Mouse (Mus musculus): ENCODE data around the gene Olfr1239. TPM values are rescaled to one million over a fixed set of nuclear protein-coding genes. Genes with fewer than 3 reads are reported as not detected.

Gene Olfr1239
- not detected in 2 replicates for polyA plus RNA-seq (2016; fragmentation: Nextera tagmentation; extraction: Ambion mirVana)

DNA sequence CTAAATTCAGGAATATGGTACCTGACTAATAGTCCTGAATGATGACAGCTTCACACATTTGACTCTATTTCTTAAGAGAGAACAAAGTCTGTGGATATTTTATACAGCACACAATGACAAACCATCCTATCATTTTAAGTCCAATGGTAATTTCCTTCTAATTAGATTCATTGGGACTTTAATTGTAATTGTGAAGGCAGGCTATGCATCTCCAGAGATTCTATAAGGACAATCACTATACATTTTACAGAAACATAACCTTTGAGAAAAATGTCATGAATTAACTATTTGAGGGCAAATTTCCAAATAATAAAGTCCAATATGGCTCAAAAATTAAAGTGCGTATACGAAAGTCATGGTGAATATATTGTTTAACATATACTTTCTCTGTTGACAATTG, at the start of gene Olfr1239:
Olfr1239 (minus strand) TSS at position 101 of the 400 bp plus-strand sequence.
- Histone ChIP-seq H3K27ac (no peak within 1 kb of the TSS), H3K4me3 (replicated peaks) (no peak within 1 kb of the TSS), H3K9ac (no peak within 1 kb of the TSS), H3K4me2 (no peak within 1 kb of the TSS), H3K9me3 (no peaks in the 10 kb centered on the region), H3K4me1 (no peaks in the 10 kb centered on the region), H3K36me3 (replicated peaks) (no peaks in the 10 kb centered on the region), H3K27me3 (no peaks in the 10 kb centered on the region)
- ATAC-seq (ENCODE audit: low FRiP score) = no peak
- 97% methylated on average over 2 of the region's 2 CpGs for WGBS

DNA sequence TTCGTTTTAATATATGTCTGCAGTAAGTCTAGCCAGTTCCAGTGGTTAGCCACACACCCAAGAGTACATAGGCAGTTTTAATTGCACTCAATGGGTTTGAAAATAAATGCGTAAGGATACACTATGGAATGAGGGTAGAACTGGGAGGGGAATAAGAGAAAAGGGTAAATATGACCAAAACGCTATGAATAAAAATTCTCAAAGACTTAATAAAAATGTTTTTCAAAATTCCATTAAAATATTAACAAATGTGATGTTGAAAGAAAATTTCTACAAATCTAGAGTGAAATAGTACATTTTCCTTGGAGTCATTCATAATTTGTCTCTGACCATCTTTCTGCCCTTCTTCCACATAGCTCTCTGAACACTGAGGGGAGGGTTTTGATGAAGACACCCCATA, 22.7 kb upstream of the Olfr1239 start, which contains the start of gene Olfr1240:
Olfr1240 (minus strand) TSS at position 101 of the 400 bp plus-strand sequence.
- ATAC-seq (ENCODE audit: low FRiP score) = no peak
- H3K4me3 ChIP-seq (replicated peaks) = no peak within 1 kb of the TSS
- H3K9me3 ChIP-seq = no peaks in the 10 kb centered on the region
- H3K4me2 ChIP-seq = no peak within 1 kb of the TSS
- H3K36me3 ChIP-seq (replicated peaks) = no peaks in the 10 kb centered on the region
- no peaks in the 10 kb centered on the region for H3K27me3 ChIP-seq
- 87% methylated on average over 3 of the region's 3 CpGs for WGBS
- no peaks in the 10 kb centered on the region for H3K4me1 ChIP-seq
- H3K27ac ChIP-seq = no peak within 1 kb of the TSS
- H3K9ac ChIP-seq = no peak within 1 kb of the TSS

DNA sequence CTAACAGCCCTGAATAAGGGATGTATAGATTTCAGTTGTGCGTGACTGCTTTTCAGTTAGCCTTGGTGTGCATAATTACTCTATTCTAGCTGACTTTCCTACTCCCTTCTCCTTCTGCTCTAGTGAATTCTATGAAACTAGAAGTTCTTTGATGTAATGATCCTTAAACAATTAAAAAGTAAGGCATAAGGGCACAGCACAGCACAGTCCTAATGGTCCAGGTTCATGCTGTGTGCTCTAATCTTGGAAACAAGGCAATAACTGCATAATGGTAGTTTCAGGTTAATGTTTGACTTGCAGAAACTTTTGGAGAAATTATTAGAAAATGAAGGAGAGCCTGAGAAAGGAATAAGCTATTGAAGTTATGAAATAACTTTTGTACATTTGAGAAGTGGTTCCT, 5.7 kb downstream of the Olfr1239 start:
- Histone ChIP-seq H3K4me3 (replicated peaks) (no peak overlapping the region), H3K27ac (no peak overlapping the region), H3K27me3 (no peaks in the 10 kb centered on the region), H3K4me1 (no peaks in the 10 kb centered on the region), H3K36me3 (replicated peaks) (no peaks in the 10 kb centered on the region), H3K4me2 (no peak overlapping the region), H3K9me3 (no peaks in the 10 kb centered on the region), H3K9ac (no peak overlapping the region)
- 59% methylated on average over 1 of the region's 1 CpGs for WGBS
- ATAC-seq (ENCODE audit: low FRiP score) = no peak

DNA sequence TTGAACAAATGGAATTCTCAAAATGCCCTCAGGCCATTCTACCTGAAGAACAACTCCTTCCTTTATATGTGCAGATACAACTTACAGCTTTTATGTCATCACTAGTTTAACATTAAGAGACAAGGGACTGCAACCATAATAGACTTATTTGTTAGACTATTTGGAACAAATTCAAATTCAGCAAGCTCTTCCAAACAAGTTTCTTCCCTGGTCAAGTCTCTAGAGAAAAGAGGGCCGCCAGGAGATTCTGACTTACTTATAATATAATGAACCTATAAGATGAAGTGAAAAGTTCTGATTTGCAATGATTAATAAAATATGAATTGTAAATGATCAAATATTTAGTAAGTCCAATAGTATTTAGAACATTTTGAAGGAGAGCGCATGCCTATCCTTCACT, 10.6 kb downstream of the Olfr1239 start, which contains the start of gene Olfr1238:
Olfr1238 (minus strand) TSS at position 101 of the 400 bp plus-strand sequence.
- no peak within 1 kb of the TSS for H3K27ac ChIP-seq
- H3K27me3 ChIP-seq = no peaks in the 10 kb centered on the region
- H3K36me3 ChIP-seq (replicated peaks) = no peaks in the 10 kb centered on the region
- no peak for ATAC-seq (ENCODE audit: low FRiP score)
- 89% methylated on average over 2 of the region's 2 CpGs for WGBS
- no peaks in the 10 kb centered on the region for H3K4me1 ChIP-seq
- no peaks in the 10 kb centered on the region for H3K9me3 ChIP-seq
- no peak within 1 kb of the TSS for H3K4me3 ChIP-seq (replicated peaks)
- H3K4me2 ChIP-seq = no peak within 1 kb of the TSS
- H3K9ac ChIP-seq = no peak within 1 kb of the TSS

DNA sequence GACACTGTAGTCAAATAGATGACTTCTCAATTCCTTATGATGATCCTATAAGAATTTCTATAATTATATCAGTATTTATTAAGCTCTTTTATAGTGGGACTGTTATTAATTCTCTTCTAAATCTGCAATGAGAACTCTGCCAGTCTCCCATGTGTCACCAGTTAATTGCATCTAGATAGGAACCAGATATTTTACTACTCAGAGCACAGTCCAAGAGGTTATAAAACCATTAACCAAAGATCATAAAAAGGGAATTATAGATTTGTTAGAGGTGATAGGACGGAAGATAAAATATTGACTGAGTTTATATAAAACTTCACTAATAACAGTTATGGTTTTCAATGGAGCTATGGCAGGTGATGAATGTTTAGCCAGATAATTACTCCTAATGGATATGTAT, 19.3 kb downstream of the Olfr1239 start:
- ATAC-seq (ENCODE audit: low FRiP score) = no peak
- no peaks in the 10 kb centered on the region for H3K27me3 ChIP-seq
- no peak overlapping the region for H3K9ac ChIP-seq
- H3K36me3 ChIP-seq (replicated peaks) = no peaks in the 10 kb centered on the region
- H3K4me1 ChIP-seq = no peaks in the 10 kb centered on the region
- no peak overlapping the region for H3K4me2 ChIP-seq
- no peak overlapping the region for H3K4me3 ChIP-seq (replicated peaks)
- H3K9me3 ChIP-seq = no peaks in the 10 kb centered on the region
- no peak overlapping the region for H3K27ac ChIP-seq
- 87% methylated on average over 1 of the region's 1 CpGs for WGBS

Other genes starting within 250 kb of the Olfr1239 start
- not detected in 2 replicates for gene Olfr1225, start 245.7 kb downstream of the Olfr1239 start, polyA plus RNA-seq (2016; fragmentation: Nextera tagmentation; extraction: Ambion mirVana)
- gene Olfr1226, start 220.4 kb downstream of the Olfr1239 start, polyA plus RNA-seq (2016; fragmentation: Nextera tagmentation; extraction: Ambion mirVana) = not detected in 2 replicates
- gene Olfr1228, start 166.3 kb downstream of the Olfr1239 start, polyA plus RNA-seq (2016; fragmentation: Nextera tagmentation; extraction: Ambion mirVana) = not detected in 2 replicates
- not detected in 2 replicates for gene Olfr1229, start 132.4 kb downstream of the Olfr1239 start, polyA plus RNA-seq (2016; fragmentation: Nextera tagmentation; extraction: Ambion mirVana)
- not detected in 2 replicates for gene Olfr1230, start 123.1 kb downstream of the Olfr1239 start, polyA plus RNA-seq (2016; fragmentation: Nextera tagmentation; extraction: Ambion mirVana)
- not detected in 2 replicates for gene Olfr1231, start 113.3 kb downstream of the Olfr1239 start, polyA plus RNA-seq (2016; fragmentation: Nextera tagmentation; extraction: Ambion mirVana)
- not detected in 2 replicates for gene Olfr1232, start 90.7 kb downstream of the Olfr1239 start, polyA plus RNA-seq (2016; fragmentation: Nextera tagmentation; extraction: Ambion mirVana)
- not detected in 2 replicates for gene Olfr1233, start 78.0 kb downstream of the Olfr1239 start, polyA plus RNA-seq (2016; fragmentation: Nextera tagmentation; extraction: Ambion mirVana)
- gene Olfr1234, start 55.5 kb downstream of the Olfr1239 start, polyA plus RNA-seq (2016; fragmentation: Nextera tagmentation; extraction: Ambion mirVana) = not detected in 2 replicates
- gene Olfr1238, start 10.7 kb downstream of the Olfr1239 start, polyA plus RNA-seq (2016; fragmentation: Nextera tagmentation; extraction: Ambion mirVana) = not detected in 2 replicates
- gene Olfr1240, start 22.6 kb upstream of the Olfr1239 start, polyA plus RNA-seq (2016; fragmentation: Nextera tagmentation; extraction: Ambion mirVana) = not detected in 2 replicates
- gene Olfr1241, start 66.7 kb upstream of the Olfr1239 start, polyA plus RNA-seq (2016; fragmentation: Nextera tagmentation; extraction: Ambion mirVana) = not detected in 2 replicates
- not detected in 2 replicates for gene Olfr1242, start 77.9 kb upstream of the Olfr1239 start, polyA plus RNA-seq (2016; fragmentation: Nextera tagmentation; extraction: Ambion mirVana)
- not detected in 2 replicates for gene Olfr1243, start 111.1 kb upstream of the Olfr1239 start, polyA plus RNA-seq (2016; fragmentation: Nextera tagmentation; extraction: Ambion mirVana)
- gene Olfr1245, start 158.0 kb upstream of the Olfr1239 start, polyA plus RNA-seq (2016; fragmentation: Nextera tagmentation; extraction: Ambion mirVana) = not detected in 2 replicates
- not detected in 2 replicates for gene Olfr1246, start 172.8 kb upstream of the Olfr1239 start, polyA plus RNA-seq (2016; fragmentation: Nextera tagmentation; extraction: Ambion mirVana)
- not detected in 2 replicates for gene Olfr1247, start 193.7 kb upstream of the Olfr1239 start, polyA plus RNA-seq (2016; fragmentation: Nextera tagmentation; extraction: Ambion mirVana)
- gene Olfr1248, start 197.8 kb upstream of the Olfr1239 start, polyA plus RNA-seq (2016; fragmentation: Nextera tagmentation; extraction: Ambion mirVana) = not detected in 2 replicates
- gene Olfr1249, start 214.6 kb upstream of the Olfr1239 start, polyA plus RNA-seq (2016; fragmentation: Nextera tagmentation; extraction: Ambion mirVana) = not detected in 2 replicates
- not detected in 2 replicates for gene Olfr1250, start 241.1 kb upstream of the Olfr1239 start, polyA plus RNA-seq (2016; fragmentation: Nextera tagmentation; extraction: Ambion mirVana)